ENCODE assay signal across 16 mouse cellular contexts in the genomic region with DNA sequence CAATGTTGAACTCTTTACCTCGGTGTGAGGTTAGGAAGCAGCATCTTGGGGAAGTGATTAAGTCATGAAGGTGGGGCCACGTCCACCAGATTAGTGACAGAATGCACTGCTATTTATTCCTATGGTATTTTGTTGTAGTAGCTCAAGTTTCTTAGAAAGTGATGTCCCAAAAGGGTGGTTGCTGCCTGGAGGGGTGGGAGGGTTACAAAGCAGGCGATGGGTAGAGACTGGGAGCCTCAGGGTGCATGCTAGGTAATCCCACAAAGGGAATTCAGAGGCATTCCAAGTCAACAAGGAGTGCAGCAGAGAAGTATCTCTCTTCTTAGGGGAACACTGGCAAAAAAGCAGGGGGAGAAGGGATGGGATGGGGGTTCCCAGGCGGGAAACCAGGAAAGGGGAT.
DNase-seq lines count a peak whose midpoint lies in the region; ATAC-seq and TF ChIP-seq lines count a peak whose summit lies in the region.
"Had no signal": no experiment of that assay in that cellular context is flagged by ENCODE, and none has a peak within 500 bp of the region (broad histone marks: within the 10 kb centered on the region; RNA-seq: fewer than 3 reads in every experiment).

No protein-coding gene starts in this region.

- H3K4me2 ChIP-seq in hindbrain, embryonic 14.5 days (replicated peaks), result no peak overlapping the region
- H3K4me2 ChIP-seq in hindbrain, embryonic 16.5 days (ENCODE audit: low read length), result no peak overlapping the region
- H3K4me2 ChIP-seq in midbrain, embryonic 11.5 days, result no peak overlapping the region
- no peak overlapping the region for H3K4me2 ChIP-seq in midbrain, embryonic 13.5 days (replicated peaks)
- H3K4me2 ChIP-seq: midbrain, embryonic 12.5 days had no signal

- no peak overlapping the region for H3K9ac ChIP-seq in hindbrain, embryonic 14.5 days
- no peak overlapping the region for H3K9ac ChIP-seq in hindbrain, embryonic 16.5 days (ENCODE audit: low read depth, low read length)
- H3K9ac ChIP-seq in midbrain, embryonic 11.5 days (ENCODE audit: low read length), result no peak overlapping the region
- no peak overlapping the region for H3K9ac ChIP-seq in midbrain, embryonic 13.5 days (replicated peaks)
- H3K9ac ChIP-seq: midbrain, embryonic 12.5 days had no signal

- peak overlapping the region; percentile 88 for H3K27ac ChIP-seq in gastrocnemius, adult 2 months
- H3K27ac ChIP-seq in hindbrain, embryonic 14.5 days, result peak overlapping the region; percentile 62; the same call in 1 of the 2 replicates
- H3K27ac ChIP-seq in hindbrain, embryonic 16.5 days (ENCODE audit: low read depth, low read length), result no peak overlapping the region
- no peak overlapping the region for H3K27ac ChIP-seq in midbrain, embryonic 11.5 days (ENCODE audit: low read depth, low read length)
- no peak overlapping the region for H3K27ac ChIP-seq in midbrain, embryonic 13.5 days
- H3K27ac ChIP-seq: embryonic facial prominence, embryonic 10.5 days; limb, embryonic 10.5 days had no signal

- no peaks in the 10 kb centered on the region for H3K9me3 ChIP-seq in hindbrain, embryonic 14.5 days (ENCODE audit: control insufficient read depth, low read length)
- no peaks in the 10 kb centered on the region for H3K9me3 ChIP-seq in hindbrain, embryonic 16.5 days (ENCODE audit: control insufficient read depth, low read length)
- no peaks in the 10 kb centered on the region for H3K9me3 ChIP-seq in midbrain, embryonic 11.5 days (ENCODE audit: control insufficient read depth, low read length)
- H3K9me3 ChIP-seq in midbrain, embryonic 13.5 days, result no peaks in the 10 kb centered on the region
- H3K9me3 ChIP-seq: embryonic facial prominence, embryonic 10.5 days; limb, embryonic 10.5 days; midbrain, embryonic 12.5 days had no signal

- 79% methylated on average over 4 of the region's 4 CpGs for WGBS in hindbrain, embryonic 14.5 days
- 76% methylated on average over 4 of the region's 4 CpGs for WGBS in hindbrain, embryonic 16.5 days
- WGBS in midbrain, embryonic 11.5 days, result 71% methylated on average over 4 of the region's 4 CpGs
- WGBS in midbrain, embryonic 13.5 days, result 64% methylated on average over 4 of the region's 4 CpGs

- H3K27me3 ChIP-seq in hindbrain, embryonic 14.5 days (ENCODE audit: control insufficient read depth, insufficient read depth, low read length), result no peaks in the 10 kb centered on the region
- no peaks in the 10 kb centered on the region for H3K27me3 ChIP-seq in hindbrain, embryonic 16.5 days (replicated peaks; ENCODE audit: control insufficient read depth, insufficient read depth, low read length)
- H3K27me3 ChIP-seq in midbrain, embryonic 11.5 days (ENCODE audit: control insufficient read depth, insufficient read depth, low read length), result no peaks in the 10 kb centered on the region
- no peaks in the 10 kb centered on the region for H3K27me3 ChIP-seq in midbrain, embryonic 13.5 days
- H3K27me3 ChIP-seq: midbrain, embryonic 12.5 days had no signal

- no peak for ATAC-seq in hindbrain, embryonic 14.5 days (ENCODE audit: low FRiP score)
- no peak for ATAC-seq in hindbrain, embryonic 16.5 days
- no peak for ATAC-seq in midbrain, embryonic 11.5 days (ENCODE audit: low FRiP score)
- no peak for ATAC-seq in midbrain, embryonic 13.5 days

- no peak overlapping the region; the same call in 1 of the 2 replicates for H3K4me3 ChIP-seq in gastrocnemius, adult 2 months
- H3K4me3 ChIP-seq in hindbrain, embryonic 14.5 days (replicated peaks; ENCODE audit: low read length), result no peak overlapping the region
- no peak overlapping the region for H3K4me3 ChIP-seq in hindbrain, embryonic 16.5 days (ENCODE audit: low read length)
- H3K4me3 ChIP-seq in midbrain, embryonic 11.5 days (ENCODE audit: low read depth, low read length), result no peak overlapping the region
- no peak overlapping the region for H3K4me3 ChIP-seq in midbrain, embryonic 13.5 days (replicated peaks)
- H3K4me3 ChIP-seq: embryonic facial prominence, embryonic 10.5 days; limb, embryonic 10.5 days; midbrain, embryonic 12.5 days had no signal

- H3K36me3 ChIP-seq in hindbrain, embryonic 14.5 days (replicated peaks; ENCODE audit: control insufficient read depth, insufficient read depth), result no peaks in the 10 kb centered on the region
- no peaks in the 10 kb centered on the region for H3K36me3 ChIP-seq in hindbrain, embryonic 16.5 days (ENCODE audit: control insufficient read depth, insufficient read depth, low read length)
- H3K36me3 ChIP-seq in midbrain, embryonic 11.5 days (ENCODE audit: control insufficient read depth, insufficient read depth, low read length), result no peaks in the 10 kb centered on the region
- H3K36me3 ChIP-seq in midbrain, embryonic 13.5 days, result peaks cover 2% of the 10 kb centered on the region; the same call in 1 of the 2 replicates
- H3K36me3 ChIP-seq: midbrain, embryonic 12.5 days had no signal

- intact Hi-C loops in gastrocnemius, adult 2 months (cut with DNase I), result no loop called here

- H3K4me1 ChIP-seq in hindbrain, embryonic 14.5 days (replicated peaks; ENCODE audit: control insufficient read depth, insufficient read depth, low read length), result 0 out of 2 replicates have a peak, but pooled peaks cover 7% of the 10 kb centered on the region
- H3K4me1 ChIP-seq in hindbrain, embryonic 16.5 days (ENCODE audit: control insufficient read depth, insufficient read depth, low read depth, low read length), result peaks cover 7% of the 10 kb centered on the region
- H3K4me1 ChIP-seq in midbrain, embryonic 11.5 days (ENCODE audit: control insufficient read depth, insufficient read depth, low read length), result no peaks in the 10 kb centered on the region
- H3K4me1 ChIP-seq in midbrain, embryonic 13.5 days (replicated peaks), result peaks cover 10% of the 10 kb centered on the region

- TF ChIP-seq CTCF in gastrocnemius, adult 2 months (IDR thresholded peaks at IDR 0.05), result no peak

- peak; percentile 22 for DNase-seq in adrenal gland, postnatal 10 days
- DNase-seq in adrenal gland, postnatal 4 days (ENCODE audit: low spot score in 2 of 2), result no peak
- no peak for DNase-seq in gastrocnemius, adult 2 months
- no peak for DNase-seq in gastrocnemius, adult 8-10 months (ENCODE audit: low spot score in 2 of 2)
- no peak for DNase-seq in hindbrain, embryonic 14.5 days (ENCODE audit: low spot score)
- peak; percentile 75 for DNase-seq in midbrain, embryonic 11.5 days (ENCODE audit: low spot score, missing footprints)
- DNase-seq: gastrocnemius, postnatal 36 days; lung, adult 2 months; lung, postnatal 14 days; right cerebral cortex, postnatal 25 days; spleen, adult 18-20 months had no signal

Comparison
In these comparisons a context has a peak if more than half of its experiments do, and no peak if none do; other contexts are left out.
1. DNase-seq: peak in adrenal gland, postnatal 10 days (single experiment) and midbrain, embryonic 11.5 days (single experiment); none in adrenal gland, postnatal 4 days (0 of 2), gastrocnemius, adult 2 months (single experiment), gastrocnemius, adult 8-10 months (0 of 2) and hindbrain, embryonic 14.5 days (single experiment).
2. H3K27ac ChIP-seq: peak in gastrocnemius, adult 2 months (single experiment) and hindbrain, embryonic 14.5 days (single experiment); none in hindbrain, embryonic 16.5 days (single experiment), midbrain, embryonic 11.5 days (single experiment) and midbrain, embryonic 13.5 days (single experiment).